Mouse (Mus musculus) brain, embryonic 14.5 days (tissue): Measurements from ENCODE around the gene Rybp. TPM values are rescaled to one million over a fixed set of nuclear protein-coding genes. Genes with fewer than 3 reads are reported as not detected.

ENCODE experiments used
- DNase-seq: peaks from one replicate; pipeline ENCODE4 v3.0.0-alpha.2; 2011; ENCODE audit warnings: low read depth
- CTCF ChIP-seq: fragments of 200-500 bp; IDR thresholded peaks from 2 replicates; pipeline ENCODE4 v1.5.1; 2012; ENCODE audit warnings: inconsistent platforms, mild to moderate bottlenecking, moderate library complexity, borderline replicate concordance; ENCODE audit not compliant: insufficient read depth, insufficient read length; ENCODE audit errors: extremely low read depth
- POLR2A ChIP-seq: fragments of 200-500 bp; IDR thresholded peaks from 2 replicates; pipeline ENCODE4 v1.6.1; 2012; ENCODE audit warnings: mild to moderate bottlenecking, inconsistent platforms, borderline replicate concordance; ENCODE audit not compliant: poor library complexity, insufficient read depth, insufficient read length, severe bottlenecking; ENCODE audit errors: extremely low read depth
- polyA plus RNA-seq: library from polyadenylated mRNA; depleted of rRNA; stranded (reverse); fragments of >200 nt; gene quantifications from 2 replicates; pipeline ENCODE4 v1.2.3, GENCODE M21; 2012

The Rybp gene
- polyA plus RNA-seq, 1 experiment, result 64.7 TPM

DNA sequence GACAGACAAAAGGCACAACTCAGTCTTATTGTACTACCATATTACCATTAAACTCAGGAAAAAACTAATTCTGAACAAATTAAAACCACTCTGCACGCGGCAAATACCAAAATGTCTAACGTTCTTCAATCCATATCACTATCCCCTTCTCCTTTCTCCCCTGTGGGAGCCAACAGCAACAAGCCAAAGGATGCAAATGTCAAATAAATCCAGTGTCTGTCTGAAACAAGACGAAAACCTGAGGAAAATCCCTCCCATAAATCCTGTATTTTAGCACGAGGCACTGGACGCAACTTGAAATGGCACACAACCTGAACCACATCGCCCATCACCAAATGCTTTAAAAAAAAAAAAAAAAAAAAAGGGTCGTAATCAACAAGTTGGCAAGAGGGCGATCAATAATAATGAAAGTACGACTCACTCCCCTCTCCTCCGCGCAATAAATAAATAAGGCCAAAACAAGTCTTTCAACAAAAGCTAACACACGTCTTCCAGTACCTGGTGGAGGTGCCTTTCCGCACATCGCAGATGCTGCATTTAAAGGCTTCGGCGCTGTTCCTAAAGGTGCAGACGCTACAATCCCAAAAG, 1.2 kb downstream of the Rybp start:
- TF ChIP-seq CTCF (no peak), POLR2A (no peak)
- DNase-seq, result peak; percentile 53

DNA sequence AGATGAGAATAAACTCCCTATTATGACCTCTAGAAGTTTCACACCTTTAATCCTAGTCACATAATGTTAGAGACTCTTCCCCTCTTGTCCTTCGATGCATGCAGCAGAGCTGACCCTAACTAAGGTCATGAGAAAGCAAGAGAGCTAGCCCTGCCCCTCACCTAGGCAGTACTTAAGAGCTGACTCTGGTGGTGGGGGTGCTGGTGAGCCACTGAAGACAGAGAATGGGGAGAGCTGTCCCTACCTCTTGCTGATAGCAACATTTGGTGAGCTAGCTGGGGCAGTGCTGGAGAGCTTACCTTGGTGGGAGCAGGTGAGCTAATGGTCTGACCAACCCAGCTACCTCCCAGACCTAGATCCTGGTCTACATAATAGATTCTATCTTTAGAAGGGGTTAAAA, 8.4 kb downstream of the Rybp start:
- no peak for TF ChIP-seq POLR2A
- DNase-seq, result no peak

DNA sequence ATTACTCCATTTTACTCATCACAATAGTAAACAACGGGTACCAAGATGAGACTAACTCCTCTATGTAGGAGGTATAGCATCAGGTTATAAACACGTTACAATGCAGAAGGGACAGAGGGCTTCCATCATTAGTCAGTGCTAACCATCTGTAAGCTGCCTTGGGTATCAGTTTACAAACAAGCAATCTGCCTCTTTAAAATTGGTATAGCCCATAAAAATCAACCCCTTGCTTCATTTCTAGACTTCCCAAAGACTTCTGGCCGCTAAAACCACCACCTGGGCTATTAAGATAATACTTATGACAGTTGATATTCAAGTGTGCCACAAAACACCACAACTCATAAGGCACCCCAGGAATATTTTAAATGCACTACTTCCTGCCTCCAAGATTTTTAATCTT, 10.9 kb downstream of the Rybp start:
- DNase-seq, result no peak
- TF ChIP-seq CTCF (no peak), POLR2A (no peak)

DNA sequence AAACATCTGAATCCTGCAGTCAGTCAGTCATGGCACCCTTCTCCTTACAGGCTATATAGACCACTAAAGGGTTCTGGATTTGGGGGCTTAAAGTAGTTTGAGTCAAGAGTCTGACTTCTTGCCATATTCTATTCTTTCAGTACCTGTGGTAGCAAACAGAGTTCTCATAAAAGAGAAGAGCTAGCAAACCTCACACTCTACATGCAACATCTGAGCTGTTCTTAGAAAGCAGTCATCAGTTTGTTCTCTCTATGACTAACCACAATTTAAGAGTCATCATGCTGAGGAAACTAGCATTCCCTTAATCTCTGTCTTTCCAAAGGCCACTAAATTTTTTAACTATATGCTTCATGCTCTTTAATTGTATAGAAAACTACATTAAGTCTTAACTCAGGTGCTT, 11.6 kb downstream of the Rybp start:
- DNase-seq, result no peak
- TF ChIP-seq POLR2A (no peak), CTCF (no peak)

DNA sequence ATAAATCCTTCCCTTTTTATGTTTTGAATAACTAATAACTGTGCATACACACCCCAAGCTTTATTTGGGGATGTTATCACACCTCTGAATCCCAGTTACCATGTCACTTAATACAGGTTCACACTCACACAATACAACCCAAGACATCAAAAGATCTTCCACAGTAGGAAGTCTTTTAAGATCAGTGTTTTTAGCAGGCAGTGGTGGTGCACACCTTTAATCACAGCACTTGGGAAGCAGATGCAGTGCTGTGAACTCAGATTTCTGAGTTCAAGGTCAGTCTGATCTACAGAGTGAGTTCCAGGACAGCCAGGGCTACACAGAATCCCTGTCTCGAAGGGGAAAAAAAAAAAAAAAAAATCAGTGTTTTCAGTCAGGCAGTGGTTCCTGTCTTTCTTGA, 13.7 kb downstream of the Rybp start:
- no peak for TF ChIP-seq POLR2A
- TF ChIP-seq CTCF, result no peak
- no peak for DNase-seq

DNA sequence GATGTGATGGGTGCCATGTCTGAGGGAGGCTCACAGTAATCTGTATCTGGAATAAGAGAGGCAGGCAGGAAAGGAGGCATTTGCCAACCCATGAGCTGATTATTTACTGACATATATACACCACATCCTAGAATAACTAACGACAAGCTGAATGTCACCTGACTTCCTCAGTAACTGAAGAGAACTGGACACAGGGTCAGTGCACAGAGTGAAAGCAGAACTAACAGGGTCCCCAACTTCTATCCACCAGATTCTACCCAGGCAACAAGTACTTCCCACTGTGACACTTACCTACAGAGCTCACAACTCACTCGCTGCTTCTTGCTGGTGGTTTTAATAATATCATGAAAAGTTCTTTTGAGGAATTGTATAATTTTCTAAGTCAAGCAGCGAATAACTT, 15.3 kb downstream of the Rybp start:
- no peak for TF ChIP-seq POLR2A
- TF ChIP-seq CTCF, result no peak
- DNase-seq, result no peak

DNA sequence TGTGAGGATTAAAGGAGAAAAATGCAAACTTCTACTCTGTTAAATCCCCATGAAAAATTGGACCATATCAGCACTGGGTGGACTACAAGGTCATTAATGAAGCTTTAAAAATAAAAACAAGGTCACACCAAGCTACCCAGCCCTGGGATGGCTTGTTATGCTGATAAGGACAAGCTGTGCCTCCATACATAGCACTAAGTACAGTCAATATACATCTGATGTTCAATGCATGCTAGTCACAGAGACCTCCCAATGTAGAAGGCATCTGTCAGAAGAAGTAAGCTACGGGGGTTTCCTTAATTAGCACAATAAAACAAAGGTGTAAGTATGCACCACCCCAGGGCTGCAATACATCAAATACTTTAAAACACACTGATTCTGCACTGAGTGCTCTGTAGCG, 16.5 kb downstream of the Rybp start:
- DNase-seq, result no peak
- TF ChIP-seq CTCF (no peak), POLR2A (no peak)

DNA sequence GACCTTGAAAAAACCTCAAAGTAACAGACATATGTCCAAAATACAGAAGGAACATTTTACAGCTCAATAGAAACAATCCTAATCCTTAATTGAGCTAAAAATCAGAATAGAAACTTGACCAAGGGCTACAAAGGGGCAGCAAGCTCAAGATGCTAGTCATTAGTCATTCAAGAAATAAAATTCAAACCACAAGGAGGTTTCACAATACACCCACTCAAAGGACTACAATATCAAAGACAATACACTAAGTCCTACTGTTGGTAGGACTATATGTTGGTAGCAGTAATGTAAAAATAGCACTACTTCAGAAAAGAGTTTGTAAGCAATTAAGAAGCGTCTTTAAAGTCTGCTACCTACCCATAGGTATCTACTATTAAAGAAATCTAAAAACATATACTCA, 27.7 kb downstream of the Rybp start:
- no peak for DNase-seq
- no peak for TF ChIP-seq POLR2A
- TF ChIP-seq CTCF, result no peak

DNA sequence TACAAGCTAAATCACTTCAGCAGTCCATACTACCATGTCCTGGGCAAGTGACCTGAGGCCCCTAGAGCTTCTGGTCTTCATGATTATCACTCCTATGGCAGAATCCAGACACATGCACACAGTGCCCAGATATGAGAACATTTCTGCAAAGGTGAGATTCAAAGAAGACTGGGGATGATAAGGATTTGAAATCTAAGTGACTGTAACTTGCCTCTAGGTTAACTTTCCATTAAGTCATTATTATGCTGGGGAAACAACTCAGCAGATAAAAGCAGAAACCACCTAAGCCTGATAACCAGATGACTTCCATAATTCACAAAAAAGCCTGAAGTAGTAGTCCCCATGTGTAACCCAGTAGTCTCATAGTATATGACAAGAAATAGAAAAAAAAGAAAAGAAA, 29.0 kb downstream of the Rybp start:
- DNase-seq, result no peak
- no peak for TF ChIP-seq CTCF
- no peak for TF ChIP-seq POLR2A

DNA sequence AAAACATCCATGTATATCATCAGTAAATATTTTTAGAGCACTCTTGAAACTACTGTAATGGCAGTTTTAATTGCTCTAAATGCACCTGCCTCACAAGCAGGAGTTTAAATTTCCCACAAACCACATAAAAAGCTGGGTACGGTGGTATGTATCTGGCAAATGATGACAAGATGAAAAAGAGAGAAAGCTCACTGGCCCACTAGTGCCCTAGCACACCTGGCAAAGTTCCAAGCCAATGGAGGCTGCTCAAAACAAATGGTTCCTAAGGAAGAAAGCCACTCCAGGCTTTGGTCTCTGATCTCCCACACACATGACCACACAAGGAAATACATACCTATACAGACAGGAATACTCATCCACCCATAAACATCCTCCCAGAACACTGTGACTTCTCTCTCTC, 31.9 kb downstream of the Rybp start:
- TF ChIP-seq POLR2A (no peak), CTCF (no peak)
- peak; percentile 14 for DNase-seq

DNA sequence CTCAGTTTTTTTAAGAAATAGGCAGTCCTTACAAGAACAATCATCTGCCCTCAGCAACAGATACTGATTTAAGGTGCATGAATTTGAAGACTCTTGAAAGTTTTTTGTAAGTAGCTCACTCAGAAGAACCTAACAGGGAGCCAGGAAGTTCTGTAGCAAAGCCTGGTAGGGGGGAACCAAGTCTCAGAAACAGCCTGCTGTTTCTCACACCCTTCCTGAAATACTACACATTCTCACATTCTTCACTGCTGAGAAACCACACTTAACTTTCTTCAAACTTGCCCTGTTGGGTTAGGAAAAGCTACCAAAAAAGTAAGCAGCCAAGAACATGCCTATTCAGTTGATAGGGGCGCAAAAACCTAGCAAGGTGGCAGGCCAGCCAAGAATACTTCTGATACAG, 32.6 kb downstream of the Rybp start:
- TF ChIP-seq CTCF, result no peak
- no peak for TF ChIP-seq POLR2A
- DNase-seq, result no peak

DNA sequence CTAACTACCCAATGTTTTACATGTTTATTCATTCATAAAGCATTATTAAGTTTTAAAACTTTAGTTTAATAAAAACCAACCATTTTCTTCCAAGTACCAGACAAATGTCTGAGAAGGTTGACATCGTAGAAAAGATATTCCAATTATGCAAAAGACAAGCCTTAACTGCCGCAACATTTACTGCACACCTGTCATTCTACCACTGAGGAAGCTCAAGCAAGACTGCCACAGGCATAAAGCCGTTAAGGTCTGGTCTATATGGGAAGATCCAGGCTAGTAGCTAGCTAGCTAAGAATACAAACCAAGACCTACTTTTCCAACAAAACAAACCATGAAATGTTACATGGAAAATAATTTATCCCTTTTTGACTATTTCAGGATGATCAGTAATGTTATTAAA, 42.8 kb downstream of the Rybp start:
- DNase-seq, result no peak
- TF ChIP-seq CTCF (no peak), POLR2A (no peak)
